Mouse (Mus musculus): ENCODE results near the gene T2. TPM values are rescaled to one million over a fixed set of nuclear protein-coding genes. Genes with fewer than 3 reads are reported as not detected.

The T2 gene
- polyA plus RNA-seq, 1 experiment from 2014 or later = 1.9 TPM

DNA sequence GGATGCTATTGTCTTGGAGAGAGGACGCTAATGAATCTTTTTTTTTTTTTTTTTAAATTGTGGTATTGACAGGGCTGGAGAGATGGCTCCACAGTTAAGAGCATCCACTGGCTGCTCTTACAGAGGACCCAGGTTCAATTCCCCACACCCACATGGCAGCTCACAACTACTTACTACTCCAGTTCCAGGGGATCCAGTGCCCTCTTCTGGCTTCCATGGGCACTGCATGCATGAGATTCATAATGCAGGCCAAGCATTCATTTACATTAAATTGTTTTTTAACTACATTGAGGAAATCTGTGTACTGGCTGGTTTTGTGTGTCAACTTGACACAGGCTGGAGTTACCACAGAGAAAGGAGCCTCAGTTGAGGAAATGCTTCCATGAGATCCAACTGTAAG lies 64.9 kb downstream of the T2 start:
- Histone ChIP-seq H3K9me3 (replicated peaks) (no peaks in the 10 kb centered on the region), H3K36me3 (no peaks in the 10 kb centered on the region), H3K9ac (no peak overlapping the region), H3K27ac (no peak overlapping the region), H3K4me3 (no peak overlapping the region), H3K4me2 (no peak overlapping the region), H3K4me1 (replicated peaks) (peaks cover 9% of the 10 kb centered on the region), H3K27me3 (peaks cover 7% of the 10 kb centered on the region; the same call in 1 of the 2 replicates)
- WGBS = 70% methylated on average over 1 of the region's 1 CpGs
- ATAC-seq (replicated peaks; ENCODE audit: insufficient number of reproducible peaks, insufficient read depth, low FRiP score, low read depth) = no peak

GRCm38 (mm10) chr17:8421517-8421916 lies 65.7 kb downstream of the T2 start:
- Histone ChIP-seq H3K4me2 (no peak overlapping the region), H3K9me3 (replicated peaks) (no peaks in the 10 kb centered on the region), H3K36me3 (no peaks in the 10 kb centered on the region), H3K27ac (no peak overlapping the region), H3K4me3 (no peak overlapping the region), H3K9ac (no peak overlapping the region), H3K4me1 (replicated peaks) (peaks cover 2% of the 10 kb centered on the region), H3K27me3 (peaks cover 7% of the 10 kb centered on the region; the same call in 1 of the 2 replicates)
- ATAC-seq (replicated peaks; ENCODE audit: insufficient number of reproducible peaks, insufficient read depth, low FRiP score, low read depth) = no peak
- 29% methylated on average over 5 of the region's 5 CpGs for WGBS

GRCm38 (mm10) chr17:8423283-8423682 lies 67.5 kb downstream of the T2 start:
- no peak overlapping the region for H3K9ac ChIP-seq
- peaks cover 15% of the 10 kb centered on the region for H3K27me3 ChIP-seq
- no peak for ATAC-seq (replicated peaks; ENCODE audit: insufficient number of reproducible peaks, insufficient read depth, low FRiP score, low read depth)
- 63% methylated on average over 2 of the region's 2 CpGs for WGBS
- no peaks in the 10 kb centered on the region for H3K36me3 ChIP-seq
- no peak overlapping the region for H3K4me3 ChIP-seq
- no peaks in the 10 kb centered on the region for H3K9me3 ChIP-seq (replicated peaks)
- no peak overlapping the region for H3K27ac ChIP-seq
- no peaks in the 10 kb centered on the region for H3K4me1 ChIP-seq (replicated peaks)
- H3K4me2 ChIP-seq = no peak overlapping the region

DNA sequence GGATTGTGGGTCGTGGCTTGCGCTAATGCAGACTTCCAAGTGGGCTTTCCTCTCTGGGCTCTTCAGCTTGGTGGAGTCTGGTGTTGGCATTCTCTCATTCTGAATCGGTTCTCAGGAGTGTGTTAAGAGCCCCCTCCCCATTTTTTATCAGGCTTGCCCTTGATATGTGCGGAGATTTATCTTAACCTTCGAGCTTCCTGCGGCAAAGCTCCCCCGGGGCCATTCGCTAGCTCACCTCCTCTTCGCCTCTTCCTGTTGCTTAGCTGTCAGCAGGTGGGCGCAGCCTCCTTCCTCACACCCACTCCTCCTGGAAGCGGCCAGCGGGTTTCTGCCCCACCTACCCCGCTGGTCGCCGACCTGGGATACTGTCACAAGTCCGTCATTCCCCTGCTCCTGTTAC lies 73.6 kb downstream of the T2 start:
- H3K36me3 ChIP-seq = no peaks in the 10 kb centered on the region
- H3K4me2 ChIP-seq = peak overlapping the region; percentile 9; the same call in 1 of the 2 replicates
- H3K9ac ChIP-seq = no peak overlapping the region
- ATAC-seq (replicated peaks; ENCODE audit: insufficient number of reproducible peaks, insufficient read depth, low FRiP score, low read depth) = no peak
- H3K9me3 ChIP-seq (replicated peaks) = no peaks in the 10 kb centered on the region
- peaks cover 22% of the 10 kb centered on the region for H3K4me1 ChIP-seq (replicated peaks)
- no peak overlapping the region for H3K4me3 ChIP-seq
- H3K27me3 ChIP-seq = peaks cover 73% of the 10 kb centered on the region
- no peak overlapping the region for H3K27ac ChIP-seq
- WGBS = 2% methylated on average over 16 of the region's 16 CpGs

- H3K4me3 ChIP-seq = no peak overlapping the region
- H3K9ac ChIP-seq = no peak overlapping the region
- no peak overlapping the region for H3K4me2 ChIP-seq
- WGBS = 3% methylated on average over 5 of the region's 5 CpGs
- no peaks in the 10 kb centered on the region for H3K9me3 ChIP-seq (replicated peaks)
- peaks cover 76% of the 10 kb centered on the region for H3K27me3 ChIP-seq
- H3K4me1 ChIP-seq (replicated peaks) = peaks cover 23% of the 10 kb centered on the region
- no peaks in the 10 kb centered on the region for H3K36me3 ChIP-seq
- no peak for ATAC-seq (replicated peaks; ENCODE audit: insufficient number of reproducible peaks, insufficient read depth, low FRiP score, low read depth)
- no peak overlapping the region for H3K27ac ChIP-seq
These were observed 74.1 kb downstream of the T2 start for GRCm38 (mm10) chr17:8429896-8430295.

- Histone ChIP-seq H3K4me1 (replicated peaks) (peaks cover 23% of the 10 kb centered on the region), H3K27ac (no peak overlapping the region), H3K4me3 (no peak overlapping the region), H3K9me3 (replicated peaks) (no peaks in the 10 kb centered on the region), H3K36me3 (no peaks in the 10 kb centered on the region), H3K4me2 (0 out of 2 replicates have a peak overlapping the region, but pooled peaks have one; percentile 62), H3K27me3 (peaks cover 97% of the 10 kb centered on the region), H3K9ac (no peak overlapping the region)
- ATAC-seq (replicated peaks; ENCODE audit: insufficient number of reproducible peaks, insufficient read depth, low FRiP score, low read depth) = no peak
- WGBS = 2% methylated on average over 17 of the region's 17 CpGs
These were observed 76.5 kb downstream of the T2 start for GRCm38 (mm10) chr17:8432179-8432800.

- no peak for ATAC-seq (replicated peaks; ENCODE audit: insufficient number of reproducible peaks, insufficient read depth, low FRiP score, low read depth)
- peak overlapping the region; percentile 62 for H3K4me2 ChIP-seq
- peak overlapping the region; percentile 39 for H3K4me3 ChIP-seq
- no peaks in the 10 kb centered on the region for H3K36me3 ChIP-seq
- no peaks in the 10 kb centered on the region for H3K9me3 ChIP-seq (replicated peaks)
- under 1% methylated on average over 52 of the region's 52 CpGs for WGBS
- H3K27ac ChIP-seq = no peak overlapping the region
- no peak overlapping the region for H3K9ac ChIP-seq
- H3K27me3 ChIP-seq = peaks cover 99% of the 10 kb centered on the region
- peaks cover 23% of the 10 kb centered on the region for H3K4me1 ChIP-seq (replicated peaks)
These were observed 77.6 kb downstream of the T2 start for GRCm38 (mm10) chr17:8433121-8433977.

- peaks cover 21% of the 10 kb centered on the region for H3K4me1 ChIP-seq (replicated peaks)
- no peaks in the 10 kb centered on the region for H3K9me3 ChIP-seq (replicated peaks)
- no peak within 1 kb of the TSS for H3K9ac ChIP-seq
- peaks cover 99% of the 10 kb centered on the region for H3K27me3 ChIP-seq
- H3K4me3 ChIP-seq = peak within 1 kb of the TSS; percentile 39
- H3K27ac ChIP-seq = no peak within 1 kb of the TSS
- peak within 1 kb of the TSS; percentile 62 for H3K4me2 ChIP-seq
- ATAC-seq (replicated peaks; ENCODE audit: insufficient number of reproducible peaks, insufficient read depth, low FRiP score, low read depth) = no peak
- WGBS = under 1% methylated on average over 64 of the region's 65 CpGs
- no peaks in the 10 kb centered on the region for H3K36me3 ChIP-seq
These were observed 78.5 kb downstream of the T2 start, which contains the start of gene T for GRCm38 (mm10) chr17:8433978-8434960. TSS of gene T (plus strand) at chr17:8434423.

DNA sequence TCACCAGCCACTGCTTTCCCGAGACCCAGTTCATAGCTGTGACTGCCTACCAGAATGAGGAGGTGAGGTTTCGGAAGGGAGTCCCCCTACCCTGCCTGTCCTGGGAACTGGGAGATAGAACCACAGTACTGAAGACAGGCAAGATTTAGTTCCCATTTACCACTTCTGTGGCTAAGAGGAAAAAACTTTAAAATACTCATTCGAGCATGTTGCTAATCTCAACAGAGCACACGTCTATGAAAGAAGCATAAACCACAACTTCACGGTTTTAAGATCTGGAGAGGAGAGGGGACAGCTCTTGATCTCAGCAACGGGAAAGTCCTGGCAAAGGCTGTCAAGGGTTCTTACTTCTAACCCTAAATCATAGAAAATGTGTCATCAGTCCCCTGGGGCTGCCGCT lies 80.4 kb downstream of the T2 start:
- Histone ChIP-seq H3K4me3 (no peak overlapping the region), H3K27me3 (peaks cover 93% of the 10 kb centered on the region), H3K36me3 (no peaks in the 10 kb centered on the region), H3K4me2 (no peak overlapping the region), H3K4me1 (replicated peaks) (peaks cover 17% of the 10 kb centered on the region), H3K9me3 (replicated peaks) (no peaks in the 10 kb centered on the region), H3K27ac (no peak overlapping the region), H3K9ac (no peak overlapping the region)
- WGBS = 55% methylated on average over 7 of the region's 7 CpGs
- ATAC-seq (replicated peaks; ENCODE audit: insufficient number of reproducible peaks, insufficient read depth, low FRiP score, low read depth) = no peak

DNA sequence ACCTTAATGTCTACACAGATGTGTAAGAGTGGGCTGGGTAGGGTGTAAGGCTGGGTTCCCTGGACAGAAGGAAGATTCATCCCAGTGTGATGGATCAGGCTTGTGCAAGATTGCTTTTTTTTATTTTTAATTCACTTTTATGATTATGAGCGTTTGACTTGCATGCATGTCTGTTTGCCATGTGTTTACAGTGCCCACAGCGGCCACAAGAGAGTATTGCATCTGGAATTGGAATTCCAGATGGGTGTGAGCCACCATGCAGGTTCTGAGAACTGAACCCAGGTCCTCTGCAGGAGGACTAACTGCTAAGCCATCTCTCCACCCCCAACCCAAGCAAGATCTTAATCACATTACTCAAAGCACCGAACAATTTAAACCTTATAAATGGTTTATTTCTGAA lies 88.3 kb downstream of the T2 start:
- WGBS = 46% methylated on average over 3 of the region's 3 CpGs
- no peak for ATAC-seq (replicated peaks; ENCODE audit: insufficient number of reproducible peaks, insufficient read depth, low FRiP score, low read depth)

DNA sequence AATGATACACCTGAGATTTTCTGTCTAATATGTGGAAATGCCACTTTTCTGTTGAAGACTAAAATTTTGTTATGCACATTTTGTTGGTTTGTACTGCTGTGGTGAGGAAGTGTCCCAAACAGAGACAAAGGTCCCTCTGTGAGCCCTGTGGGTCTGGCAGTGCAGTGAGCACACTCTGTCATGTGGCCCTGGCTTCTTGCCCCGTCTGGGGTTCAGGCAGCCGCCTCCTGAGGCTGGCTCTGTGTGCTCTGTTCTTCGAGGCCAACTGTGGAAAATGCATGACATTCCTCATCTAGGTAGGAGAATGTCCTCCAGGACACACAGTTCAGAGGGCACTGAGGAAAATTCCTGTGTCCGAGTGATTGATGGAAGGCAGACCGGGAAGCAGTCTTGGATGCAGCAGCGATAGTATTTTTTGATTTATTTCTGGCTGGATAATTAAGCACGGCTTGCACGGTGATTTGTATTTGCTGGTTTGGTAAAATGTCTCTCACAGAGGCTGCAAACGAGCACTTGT lies 91.9 kb downstream of the T2 start:
- Histone ChIP-seq H3K4me3 (no peak overlapping the region), H3K36me3 (no peaks in the 10 kb centered on the region), H3K4me2 (no peak overlapping the region), H3K9ac (no peak overlapping the region), H3K27me3 (peaks cover 9% of the 10 kb centered on the region), H3K9me3 (replicated peaks) (no peaks in the 10 kb centered on the region), H3K4me1 (replicated peaks) (no peaks in the 10 kb centered on the region), H3K27ac (no peak overlapping the region)
- no peak for ATAC-seq (replicated peaks; ENCODE audit: insufficient number of reproducible peaks, insufficient read depth, low FRiP score, low read depth)
- WGBS = 30% methylated on average over 9 of the region's 9 CpGs

More for the DNA sequence above, 88.3 kb downstream of the T2 start:
- Histone ChIP-seq H3K4me3 (no peak overlapping the region), H3K9me3 (replicated peaks) (no peaks in the 10 kb centered on the region), H3K36me3 (no peaks in the 10 kb centered on the region), H3K9ac (no peak overlapping the region), H3K27me3 (peaks cover 33% of the 10 kb centered on the region), H3K27ac (no peak overlapping the region), H3K4me2 (no peak overlapping the region), H3K4me1 (replicated peaks) (no peaks in the 10 kb centered on the region)
